Mouse (Mus musculus) T-cell, adult 2 months (primary cell): ENCODE results near the gene Cpne4.
A peak's percentile ranks its signal among the peaks of the same experiment; 100 is the strongest.

Source experiments
- DNase-seq: peaks from one replicate; pipeline ENCODE4 v3.0.0; 2022; ENCODE audit warnings: low spot score

Gene Cpne4

DNA sequence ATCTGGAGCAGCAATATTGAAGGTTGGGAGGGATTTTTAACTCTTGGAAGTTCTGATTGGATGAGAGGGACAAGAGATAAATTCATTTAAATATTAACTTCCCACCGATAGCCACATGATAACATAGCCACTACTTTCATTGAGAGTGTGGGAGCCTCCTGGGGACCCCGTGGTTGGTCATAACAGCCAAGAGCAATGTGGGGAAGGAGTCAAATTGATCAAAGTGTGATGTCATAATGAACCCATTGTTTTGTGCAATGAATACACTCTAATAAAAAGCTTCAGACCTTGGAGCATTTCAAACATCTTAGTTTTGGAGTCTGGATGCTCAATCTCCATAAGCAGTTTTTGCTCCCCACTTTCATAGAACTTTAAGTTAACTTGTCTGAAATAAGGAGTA, at the start of gene Cpne4:
Cpne4 (plus strand) TSS at position 301 of the 400 bp plus-strand sequence.
- no peak for DNase-seq

DNA sequence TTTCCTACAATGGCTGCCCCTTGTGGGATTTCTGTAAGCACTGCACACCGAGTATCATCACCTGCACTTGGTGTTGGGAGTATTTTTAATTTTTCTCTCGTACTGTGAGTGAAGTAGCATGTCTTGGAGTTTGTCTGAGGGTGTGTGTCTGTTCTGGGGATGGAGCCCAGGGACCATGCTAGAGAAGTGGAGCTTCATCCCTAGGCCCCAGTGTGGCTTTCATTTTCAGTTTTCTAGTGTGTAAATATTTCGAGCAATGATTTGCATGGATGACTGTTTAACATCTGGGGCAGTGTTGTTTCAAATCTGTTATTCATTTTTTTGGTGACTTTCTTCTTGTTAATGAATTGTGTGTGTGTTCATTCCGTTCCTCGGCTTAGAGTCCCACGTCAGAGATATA, 31.9 kb upstream of the Cpne4 start:
- DNase-seq: no peak

DNA sequence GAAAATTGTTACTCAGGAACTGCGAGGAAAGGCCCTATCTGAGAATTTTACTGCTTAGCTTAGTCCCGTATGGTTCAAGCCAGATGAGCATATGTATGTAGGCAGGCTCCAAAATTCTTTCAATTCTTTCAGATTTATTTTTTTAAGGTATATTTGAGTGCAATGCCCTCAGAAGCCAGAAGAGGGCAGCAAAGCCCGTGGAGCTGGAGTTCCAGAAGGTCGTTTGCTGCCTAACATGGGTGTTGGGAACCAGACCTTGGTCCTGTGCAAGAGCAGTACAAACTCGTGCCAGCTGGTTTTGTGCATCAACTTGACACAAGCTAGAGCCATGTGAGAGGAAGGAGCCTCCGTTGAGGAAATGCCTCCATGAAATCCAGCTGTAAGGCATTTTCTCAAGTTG, 11.6 kb upstream of the Cpne4 start:
- no peak for DNase-seq

DNA sequence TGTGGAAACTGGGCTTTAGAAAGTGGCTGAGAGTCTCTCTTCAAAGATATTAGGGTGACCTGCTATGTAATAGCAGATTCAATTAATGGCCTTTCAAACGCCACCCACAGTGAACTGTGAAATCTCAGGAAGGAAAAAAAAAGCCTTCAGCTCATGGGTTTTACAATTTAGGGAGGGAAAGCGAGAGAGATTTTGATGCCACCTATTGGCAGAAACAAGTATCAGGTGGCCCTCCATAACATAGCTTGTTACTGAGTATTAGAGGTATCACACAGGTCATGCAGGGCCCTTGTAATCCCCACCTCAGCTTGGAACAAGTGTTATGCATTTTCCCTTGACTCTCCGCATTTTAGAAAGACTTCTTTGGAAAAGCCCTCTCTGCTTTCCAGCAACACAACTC, 18.7 kb downstream of the Cpne4 start:
- DNase-seq: no peak

DNA sequence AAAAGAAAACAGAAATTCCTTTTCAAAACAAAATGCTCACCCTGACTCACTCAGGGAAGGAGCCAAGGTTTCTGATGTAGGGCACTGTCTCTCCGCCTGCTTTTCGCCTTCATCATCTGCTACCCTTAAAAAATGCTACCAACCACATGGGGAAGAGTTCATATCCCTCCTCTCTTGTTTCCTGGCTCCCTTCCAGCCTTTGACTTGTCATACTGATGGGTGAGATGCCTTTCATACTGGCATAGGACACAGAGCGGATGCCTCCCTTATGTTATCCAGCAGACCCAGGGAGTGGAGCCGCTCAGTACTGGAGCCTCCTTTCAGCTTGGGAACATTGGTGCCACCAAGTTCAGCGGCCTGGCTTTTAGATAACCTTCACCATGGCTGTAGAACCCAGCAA, 19.4 kb downstream of the Cpne4 start:
- DNase-seq: no peak

DNA sequence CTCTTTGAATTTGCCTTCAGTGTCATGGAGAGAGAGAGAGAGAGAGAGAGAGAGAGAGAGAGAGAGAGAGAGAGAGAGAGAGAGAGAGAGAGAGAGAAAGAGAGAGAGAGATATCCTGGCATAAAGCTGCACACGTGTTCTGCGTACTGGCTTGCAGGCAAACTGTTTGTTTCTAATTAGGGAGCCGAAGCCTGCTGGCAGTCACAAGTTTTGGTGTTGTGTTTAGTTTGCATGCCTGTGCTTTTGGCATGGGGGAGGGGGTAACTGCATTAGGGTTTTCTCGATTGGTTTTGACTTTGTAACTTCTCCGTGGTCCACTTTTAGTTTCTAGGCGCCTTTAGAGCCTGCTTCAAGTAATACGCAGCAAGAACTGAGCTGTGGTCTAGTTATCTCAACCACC, 20.0 kb downstream of the Cpne4 start:
- no peak for DNase-seq

DNA sequence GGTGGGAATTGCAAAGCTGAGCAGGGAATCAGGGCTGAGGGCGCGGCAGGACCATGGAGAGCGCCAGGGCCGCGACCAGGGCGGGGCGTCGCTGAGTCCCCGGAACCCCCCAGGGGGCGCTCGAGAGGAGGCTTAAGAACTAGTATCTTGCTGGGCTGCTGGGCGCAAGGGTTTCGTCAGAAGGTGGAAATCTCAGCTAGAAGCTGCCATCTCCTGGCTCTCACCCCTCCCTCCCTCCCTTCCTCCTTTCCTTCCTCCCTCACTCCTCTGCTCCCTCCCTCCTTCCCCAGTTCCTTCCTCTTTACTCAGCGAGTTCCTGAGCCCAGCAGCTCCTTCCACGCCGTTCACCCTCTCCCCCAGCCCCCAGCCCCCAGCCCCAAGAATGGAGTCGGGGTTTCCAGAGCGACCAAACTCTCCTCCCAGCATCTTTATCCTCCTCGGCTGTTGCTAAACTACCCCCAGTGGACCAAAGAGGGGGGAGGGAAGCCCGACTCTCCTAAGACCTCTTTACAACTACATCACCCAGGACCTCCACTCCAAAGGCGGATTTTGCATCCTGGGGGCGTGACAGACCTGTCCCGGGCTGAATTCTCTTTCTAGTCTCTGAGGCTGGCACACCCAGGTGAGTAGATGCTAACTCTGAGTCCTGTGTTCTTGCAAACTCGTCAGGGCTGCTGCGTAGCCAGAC, 22.5 kb downstream of the Cpne4 start:
- peak; percentile 3 for DNase-seq

DNA sequence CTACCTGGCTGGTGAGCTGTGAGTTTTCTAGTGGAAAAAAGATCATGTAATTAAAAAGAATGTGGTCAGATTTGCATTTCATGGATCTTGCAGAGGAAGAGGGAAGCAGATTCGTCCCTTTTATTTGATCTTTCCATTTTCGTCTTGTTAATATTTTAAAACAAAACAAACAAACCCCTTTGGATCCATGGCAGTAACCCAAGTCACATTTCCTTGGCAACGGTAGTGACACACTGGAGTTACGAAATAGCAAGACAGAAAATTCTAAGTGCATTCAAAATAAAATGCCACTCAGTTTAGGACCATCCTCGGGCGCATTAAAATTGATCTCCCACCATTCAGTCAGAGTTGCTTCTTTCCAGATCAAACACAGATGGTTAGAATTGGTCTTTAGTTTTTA, 25.8 kb downstream of the Cpne4 start:
- DNase-seq: no peak

DNA sequence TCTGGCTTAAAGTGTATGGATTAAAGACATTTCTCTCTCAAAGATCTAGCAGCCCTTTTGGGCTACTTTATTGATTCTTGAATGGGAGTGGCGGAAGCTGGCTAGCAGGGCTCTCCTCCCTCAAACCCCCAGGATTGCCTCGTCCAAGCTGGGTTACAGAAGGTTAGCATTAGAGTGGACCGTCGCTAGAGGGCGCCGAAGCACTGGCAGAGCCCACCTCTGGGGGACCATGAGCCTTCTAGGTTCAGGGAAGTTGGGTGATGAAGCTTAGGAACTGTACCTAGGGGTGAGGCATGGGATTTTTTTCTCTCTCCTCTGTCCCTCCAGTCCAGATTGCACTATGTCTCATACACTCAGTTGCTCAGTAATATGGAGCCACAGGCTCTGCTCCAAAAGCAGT, 27.4 kb downstream of the Cpne4 start:
- peak; percentile 11 for DNase-seq

DNA sequence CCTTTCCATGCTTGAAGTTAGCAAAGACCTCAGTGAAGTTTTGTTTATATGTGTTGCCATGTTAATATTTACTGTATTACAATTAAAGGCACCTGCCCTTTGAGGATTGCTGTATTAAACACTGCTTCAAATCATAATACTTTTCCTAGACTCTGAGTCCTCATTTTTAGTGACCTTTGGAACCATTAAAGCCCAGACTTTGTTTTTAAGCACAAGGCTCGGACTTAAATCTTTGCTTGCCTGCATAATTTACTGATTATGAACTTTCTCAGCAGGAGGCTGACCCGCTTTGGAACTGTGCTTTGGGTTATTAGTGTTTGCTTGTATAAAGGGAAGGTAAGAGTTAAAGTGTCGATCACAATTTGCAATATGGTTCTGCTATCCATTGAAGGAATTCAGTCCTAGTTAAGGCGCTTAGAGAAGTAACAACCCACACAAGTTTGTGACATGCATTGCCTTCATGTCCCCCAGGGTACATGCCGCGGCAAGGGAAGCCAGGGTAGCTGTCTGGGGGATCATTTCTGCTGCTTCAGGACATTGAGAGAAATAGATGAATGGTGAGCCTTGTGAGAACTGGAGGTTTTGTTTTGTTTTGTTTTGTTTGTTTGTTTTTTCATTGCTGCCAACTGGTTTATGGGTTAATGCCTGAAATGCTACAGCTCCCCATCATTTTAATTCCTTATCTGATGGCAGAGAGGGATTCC, 35.0 kb downstream of the Cpne4 start:
- DNase-seq: no peak

DNA sequence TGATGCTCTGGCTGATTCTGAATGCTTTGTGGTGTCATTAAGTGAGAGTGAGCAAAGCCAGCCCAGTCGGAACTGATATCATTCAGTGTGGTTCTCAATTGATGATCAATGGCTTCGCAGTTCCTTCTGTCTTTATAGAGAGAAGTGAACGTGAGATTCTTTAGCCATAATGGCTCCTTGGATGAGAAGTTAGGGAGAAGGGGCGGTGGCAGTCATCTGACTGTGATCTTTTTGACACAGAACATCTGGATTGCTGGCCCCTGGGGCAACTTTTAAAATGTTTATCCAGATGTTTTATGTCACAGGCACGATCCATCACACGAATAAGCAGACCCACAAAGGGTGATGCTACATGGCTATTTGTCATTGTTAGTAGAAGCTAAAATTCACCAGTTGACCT, 35.6 kb downstream of the Cpne4 start:
- no peak for DNase-seq

DNA sequence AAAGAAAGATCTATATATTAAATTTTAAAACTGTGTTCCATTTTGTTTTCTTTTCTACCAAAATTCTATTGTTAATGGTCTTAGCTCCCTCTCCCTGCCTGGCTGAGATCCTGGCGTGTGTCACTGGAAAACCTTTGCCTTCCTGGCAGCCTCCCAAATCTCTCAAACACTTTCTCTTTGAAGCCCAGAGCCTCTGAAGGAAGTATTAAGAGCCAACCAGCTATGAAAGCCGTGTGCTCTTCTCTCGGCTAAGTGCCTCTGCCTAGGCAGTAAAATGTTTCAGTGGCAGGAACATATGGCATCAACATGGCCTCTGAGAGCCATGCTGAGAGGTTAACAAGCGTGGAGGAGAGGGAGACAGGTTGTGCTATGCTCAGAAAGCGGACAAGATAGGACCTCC, 47.5 kb downstream of the Cpne4 start:
- DNase-seq: no peak

DNA sequence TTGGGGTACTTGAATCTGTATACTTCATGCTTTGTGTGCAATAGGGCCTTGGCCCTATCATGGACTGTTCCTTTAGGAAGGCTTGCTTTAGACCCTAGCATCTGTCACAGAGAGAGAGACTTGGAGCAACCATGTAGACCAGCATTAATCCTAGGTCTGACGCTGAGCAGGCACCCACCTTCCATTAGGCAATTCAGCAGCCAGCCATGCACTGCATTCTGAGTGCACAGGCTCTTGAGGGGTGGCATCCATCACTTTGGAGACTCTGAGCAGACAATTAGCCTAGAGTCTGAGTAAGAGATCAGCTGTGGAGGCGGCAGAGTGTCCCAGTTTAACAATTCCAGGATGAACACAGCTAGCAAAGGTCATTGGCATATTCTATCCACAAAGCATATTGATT, 47.9 kb downstream of the Cpne4 start:
- no peak for DNase-seq

DNA sequence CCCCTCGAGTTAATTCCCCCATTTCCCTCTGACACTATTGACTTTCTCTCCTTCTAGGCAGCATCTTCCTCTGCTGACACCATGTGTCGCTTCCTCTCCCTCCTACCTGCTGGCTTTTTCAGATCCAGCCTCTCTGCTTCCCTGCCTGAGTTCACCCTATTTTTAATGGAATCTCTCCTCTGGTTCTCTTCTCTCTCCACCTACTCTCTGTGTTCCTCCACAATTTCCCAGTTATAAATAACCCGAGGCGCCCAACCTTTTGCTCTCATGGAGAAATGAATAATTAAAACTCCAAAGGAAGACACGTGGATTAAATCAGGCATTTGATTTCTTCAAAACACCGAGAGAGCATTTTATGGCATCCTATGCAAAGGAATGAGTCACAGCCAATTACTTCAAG, 65.4 kb downstream of the Cpne4 start:
- no peak for DNase-seq

DNA sequence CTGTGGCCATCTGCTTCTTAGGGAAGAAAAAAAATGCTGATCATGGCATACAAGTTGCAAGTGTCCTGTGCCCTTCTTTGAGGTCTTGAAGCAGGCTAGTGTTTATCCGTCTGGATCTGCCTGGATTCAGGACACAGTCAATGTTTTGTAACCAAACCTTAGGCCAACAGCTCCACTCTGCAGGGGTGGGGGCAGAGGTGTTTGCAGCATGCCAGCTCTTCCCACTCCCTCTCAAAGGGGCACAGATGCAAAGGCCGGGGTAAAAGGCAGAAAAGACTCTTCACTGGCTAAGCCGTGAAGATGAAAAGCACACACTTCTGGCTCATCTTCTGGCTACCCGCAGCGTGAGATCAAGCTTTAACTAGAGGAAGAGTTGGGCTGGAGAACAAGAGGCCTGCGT, 69.6 kb downstream of the Cpne4 start:
- no peak for DNase-seq

DNA sequence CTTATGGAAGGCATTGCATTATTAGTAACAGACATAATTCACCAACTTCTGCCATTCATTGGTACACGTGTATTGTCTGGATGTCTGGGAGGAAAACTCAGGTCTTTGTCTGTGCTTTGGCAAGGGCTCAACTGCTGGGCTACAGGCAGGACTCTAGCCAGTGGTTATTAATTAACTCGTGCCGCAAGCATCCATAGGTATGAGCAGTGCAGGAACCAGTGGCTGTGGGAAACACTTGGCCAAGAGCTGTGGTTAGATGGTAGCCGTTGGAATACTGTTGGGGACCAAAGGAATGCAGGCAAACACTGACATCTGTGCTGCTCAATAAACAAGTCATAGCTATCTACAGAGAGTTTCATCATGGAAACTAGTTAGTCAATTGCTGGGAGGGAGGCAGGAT, 76.5 kb downstream of the Cpne4 start:
- DNase-seq: no peak

DNA sequence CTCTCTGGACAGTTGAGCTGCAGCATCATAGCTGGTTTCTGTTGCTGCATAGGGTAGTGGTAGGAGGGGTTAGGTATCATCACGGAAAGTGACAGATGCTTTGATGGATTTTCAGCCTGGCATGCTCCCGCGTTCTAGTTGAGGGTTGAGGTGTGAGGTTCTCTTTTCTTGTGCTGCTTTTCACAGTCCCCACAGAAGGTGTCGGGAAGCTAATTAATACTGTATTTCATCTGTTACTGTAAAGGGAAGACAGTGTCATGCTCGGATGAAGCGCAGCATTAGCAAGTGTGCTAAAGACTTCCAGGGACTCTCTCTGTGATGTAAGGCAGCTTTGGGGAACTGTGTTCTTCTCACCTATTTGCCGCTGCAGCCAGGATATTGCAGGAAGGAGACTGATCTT, 80.7 kb downstream of the Cpne4 start:
- DNase-seq: no peak

DNA sequence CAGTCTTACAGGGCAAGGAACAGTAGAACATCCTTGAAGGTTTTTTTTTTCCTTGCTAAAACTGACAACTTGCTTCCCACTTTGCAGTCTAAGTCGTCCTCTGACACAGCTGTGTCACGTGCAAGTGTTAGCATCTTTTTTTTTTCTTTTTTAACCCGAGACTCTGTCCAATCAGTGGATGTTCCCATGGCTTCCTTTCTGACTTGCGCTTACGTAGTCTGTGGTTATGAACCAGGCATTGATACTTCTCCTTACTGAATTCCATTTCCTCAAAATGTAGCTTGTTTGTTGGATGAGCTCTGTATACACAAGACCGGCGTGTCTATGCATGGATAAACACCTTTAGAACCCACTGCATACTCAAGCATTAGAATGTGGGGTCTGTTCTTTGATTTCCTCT, 82.2 kb downstream of the Cpne4 start:
- DNase-seq: no peak

DNA sequence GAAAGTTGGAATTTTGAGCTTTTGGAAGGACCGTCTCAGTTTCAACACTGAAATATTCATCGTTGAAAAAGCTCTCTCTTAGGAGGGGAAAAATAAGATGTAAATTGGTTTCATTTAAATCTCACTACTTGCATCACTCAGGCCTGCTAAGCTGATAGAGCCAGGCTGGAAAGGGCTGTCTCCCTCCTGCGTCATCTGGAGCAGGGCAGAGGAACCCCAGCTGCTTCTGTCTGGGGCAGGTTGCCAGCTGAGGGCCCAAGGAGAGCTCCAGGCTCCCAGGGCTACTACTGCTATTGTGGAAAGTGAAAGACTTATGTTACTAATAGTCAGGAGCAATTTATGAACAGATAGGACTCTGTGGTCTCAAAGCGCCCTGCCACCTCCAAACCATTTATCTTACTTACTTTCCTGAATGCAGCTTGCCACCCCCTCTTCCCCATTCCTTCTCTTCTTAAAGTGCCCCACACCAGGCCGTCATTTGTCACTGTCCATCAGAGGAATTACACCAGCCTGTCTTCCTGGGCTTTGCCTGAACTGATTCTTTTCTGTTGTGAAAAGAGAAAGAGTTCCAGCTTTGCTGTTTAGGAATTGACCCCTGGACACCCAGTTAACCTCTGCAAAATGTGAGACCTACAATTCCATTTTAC, 99.4 kb downstream of the Cpne4 start:
- DNase-seq: no peak

DNA sequence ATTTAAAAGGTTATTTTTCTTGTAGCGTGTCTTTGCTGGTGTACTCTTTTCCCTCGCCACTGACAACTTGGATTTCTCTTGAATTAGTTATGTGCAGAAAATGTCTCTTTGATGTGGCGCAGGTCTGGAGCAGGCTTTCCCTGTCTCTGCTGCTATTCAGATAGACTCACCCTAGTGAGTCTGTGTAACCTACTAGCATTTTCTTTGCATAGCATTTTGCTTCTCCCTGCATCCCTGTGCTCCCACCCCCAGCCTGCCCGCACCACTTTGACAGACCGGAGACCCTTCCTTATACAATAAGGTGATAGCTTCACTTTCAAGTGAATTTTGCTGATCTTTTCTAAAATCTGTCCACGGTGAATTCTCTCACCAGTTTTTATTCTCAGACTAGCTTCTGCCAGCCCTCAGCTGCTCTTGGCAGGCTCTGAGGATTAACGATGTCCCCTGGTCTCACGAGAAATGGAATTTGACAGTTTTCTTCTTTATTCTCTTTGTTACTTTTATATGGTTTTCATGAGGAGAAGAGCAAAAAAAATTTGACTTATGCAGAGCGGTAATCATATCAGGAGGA, 105.7 kb downstream of the Cpne4 start:
- DNase-seq: no peak

DNA sequence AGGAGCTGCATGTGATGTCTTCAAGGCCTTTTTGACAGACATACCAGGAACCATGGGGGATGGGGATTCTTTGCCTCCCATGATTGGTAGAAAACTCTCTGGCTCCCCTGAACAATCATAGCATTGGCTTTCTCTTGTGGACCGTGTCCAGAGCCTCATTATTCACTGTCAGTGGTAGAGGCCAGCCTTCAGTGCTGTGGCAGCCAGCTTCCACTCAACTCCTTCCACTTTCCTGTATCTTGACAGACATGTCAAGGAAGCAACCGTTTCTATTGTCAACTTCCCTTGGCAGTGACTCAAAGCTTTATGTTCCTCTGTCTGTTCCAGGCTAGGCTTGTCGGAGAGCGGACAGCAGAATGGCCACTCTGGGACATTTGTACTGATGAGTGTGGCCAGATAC, 112.7 kb downstream of the Cpne4 start:
- no peak for DNase-seq

DNA sequence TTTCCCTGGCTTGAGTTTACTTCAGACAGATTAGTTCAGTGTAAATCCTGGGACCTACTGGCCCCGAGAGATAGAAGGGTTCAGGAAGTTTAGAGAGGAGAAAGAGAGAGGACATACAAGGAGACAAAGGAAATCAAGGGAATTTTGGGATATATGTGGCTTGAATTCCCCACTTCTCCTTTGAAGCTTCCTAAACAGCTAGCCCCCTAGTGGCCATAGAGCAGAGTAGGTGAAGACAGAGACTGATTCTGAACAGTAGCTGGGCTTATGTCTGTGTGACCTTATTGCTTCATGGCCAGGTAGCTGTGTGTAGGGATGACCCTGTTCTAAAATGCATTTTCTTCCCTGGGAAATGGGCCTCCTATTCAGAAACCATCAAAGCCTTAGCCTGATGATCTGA, 129.6 kb downstream of the Cpne4 start:
- no peak for DNase-seq

DNA sequence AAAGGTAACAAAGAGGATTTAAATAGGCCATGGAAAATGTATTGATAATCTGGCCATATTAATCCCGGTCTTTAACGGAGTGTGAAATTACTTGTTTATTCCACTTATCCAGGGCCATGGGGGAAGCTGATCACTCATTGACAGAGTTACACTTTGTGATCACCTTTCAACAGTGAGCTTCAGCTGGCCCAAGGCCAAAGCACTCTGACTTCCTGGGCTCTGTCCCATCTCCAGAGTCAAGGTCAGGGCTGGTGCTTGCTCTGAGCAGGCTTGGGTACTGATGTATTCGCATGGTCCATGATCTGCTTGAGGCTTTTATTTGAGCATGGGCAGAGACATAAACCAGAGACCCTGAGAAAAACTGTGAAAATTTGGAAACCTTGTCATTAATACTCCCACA, 131.5 kb downstream of the Cpne4 start:
- no peak for DNase-seq
